Mouse (Mus musculus) liver, embryonic 16.5 days (tissue): Measurements from ENCODE around the gene Cdc6. TPM values are rescaled to one million over a fixed set of nuclear protein-coding genes. Genes with fewer than 3 reads are reported as not detected.

ENCODE experiments used
- ATAC-seq: fragments of 200-750 bp; cut with Nextera tagmentation; 2 replicates; pipeline ENCODE4 v1.8.0; 2017; ENCODE audit warnings: low read depth, mild to moderate bottlenecking, moderate number of reproducible peaks, moderate library complexity
- H3K27ac ChIP-seq: fragments of 300-500 bp; sonication (generic); 2 replicates; pipeline ENCODE4 v1.5.1; 2014; ENCODE audit warnings: mild to moderate bottlenecking, low read length
- H3K27me3 ChIP-seq: fragments of 300-500 bp; sonication (generic); 2 replicates; pipeline ENCODE4 v1.6.1; 2014; ENCODE audit warnings: low read depth, low read length, mixed read lengths; ENCODE audit not compliant: control insufficient read depth, insufficient read depth
- H3K36me3 ChIP-seq: fragments of 300-500 bp; sonication (generic); 2 replicates; pipeline ENCODE4 v1.6.1; 2014; ENCODE audit warnings: mild to moderate bottlenecking; ENCODE audit not compliant: control insufficient read depth, insufficient read depth
- H3K4me1 ChIP-seq: fragments of 300-500 bp; sonication (generic); 2 replicates; pipeline ENCODE4 v1.6.1; 2014; ENCODE audit warnings: low read depth, low read length, mixed read lengths; ENCODE audit not compliant: control insufficient read depth
- H3K4me2 ChIP-seq: fragments of 300-500 bp; sonication (generic); 2 replicates; pipeline ENCODE4 v1.6.1; 2014; ENCODE audit warnings: low read depth, low read length, mixed read lengths
- H3K4me3 ChIP-seq: fragments of 300-500 bp; sonication (generic); 2 replicates; pipeline ENCODE4 v1.5.1; 2014; ENCODE audit warnings: low read depth, mild to moderate bottlenecking, low read length
- H3K9ac ChIP-seq: fragments of 300-500 bp; sonication (generic); 2 replicates; pipeline ENCODE4 v1.6.1; 2014; ENCODE audit warnings: low read depth, low read length
- H3K9me3 ChIP-seq: fragments of 300-500 bp; sonication (generic); replicated peaks from 2 replicates; pipeline ENCODE4 v1.6.1; 2016; ENCODE audit warnings: low read length; ENCODE audit not compliant: control insufficient read depth
- WGBS: fragments of 180-500 bp; shearing (Covaris S2); extraction: QIAGEN DNeasy Blood & Tissue Kit; methylation state at CpG from one replicate; pipeline ENCODE4 v1.1.7; 2014; ENCODE audit not compliant: insufficient replicate concordance; 5-methylcytosine and 5-hydroxymethylcytosine counted together
- polyA plus RNA-seq: library from polyadenylated mRNA; unstranded; fragments of >200 nt; fragmentation: Nextera tagmentation; extraction: Ambion mirVana; gene quantifications from 2 replicates; pipeline ENCODE4 v1.2.1, GENCODE M21; 2015

Cdc6 gene
- polyA plus RNA-seq, 1 experiment from 2014 or later = 52.7 TPM

GRCm38 (mm10) chr11:98951026-98951906 is 43.7 kb downstream of the Cdc6 start:
- Histone ChIP-seq H3K27ac (peak overlapping the region; percentile 45; the same call in 1 of the 2 replicates), H3K27me3 (no peaks in the 10 kb centered on the region), H3K4me1 (peaks cover 60% of the 10 kb centered on the region), H3K9me3 (no peaks in the 10 kb centered on the region), H3K9ac (peak overlapping the region; percentile 15; the same call in 1 of the 2 replicates), H3K4me2 (no peak overlapping the region), H3K4me3 (no peak overlapping the region), H3K36me3 (no peaks in the 10 kb centered on the region)
- 63% methylated on average over 16 of the region's 16 CpGs for WGBS
- peak; percentile 23; the same call in 1 of the 2 replicates for ATAC-seq

- H3K4me2 ChIP-seq = no peak overlapping the region
- H3K27me3 ChIP-seq = no peaks in the 10 kb centered on the region
- H3K9ac ChIP-seq = no peak overlapping the region
- H3K4me1 ChIP-seq = peaks cover 58% of the 10 kb centered on the region
- ATAC-seq = no peak
- WGBS = 67% methylated on average over 1 of the region's 1 CpGs
- H3K27ac ChIP-seq = no peak overlapping the region
- H3K4me3 ChIP-seq = no peak overlapping the region
- H3K36me3 ChIP-seq = no peaks in the 10 kb centered on the region
- no peaks in the 10 kb centered on the region for H3K9me3 ChIP-seq
These were observed 44.5 kb downstream of the Cdc6 start for GRCm38 (mm10) chr11:98952111-98952510.

GRCm38 (mm10) chr11:98952736-98953135 is 45.1 kb downstream of the Cdc6 start:
- Histone ChIP-seq H3K4me2 (no peak overlapping the region), H3K27me3 (no peaks in the 10 kb centered on the region), H3K9ac (no peak overlapping the region), H3K4me3 (no peak overlapping the region), H3K36me3 (no peaks in the 10 kb centered on the region), H3K4me1 (peaks cover 52% of the 10 kb centered on the region), H3K9me3 (no peaks in the 10 kb centered on the region), H3K27ac (no peak overlapping the region)
- no peak for ATAC-seq
- 36% methylated on average over 2 of the region's 2 CpGs for WGBS

- peak; percentile 56 for ATAC-seq
- Histone ChIP-seq H3K27ac (0 out of 2 replicates have a peak overlapping the region, but pooled peaks have one; percentile 15), H3K9ac (no peak overlapping the region), H3K4me3 (no peak overlapping the region), H3K4me1 (peaks cover 46% of the 10 kb centered on the region), H3K36me3 (no peaks in the 10 kb centered on the region), H3K4me2 (no peak overlapping the region), H3K9me3 (no peaks in the 10 kb centered on the region), H3K27me3 (no peaks in the 10 kb centered on the region)
- WGBS = 7% methylated on average over 2 of the region's 2 CpGs
These were observed 45.8 kb downstream of the Cdc6 start for GRCm38 (mm10) chr11:98953361-98953760.

- Histone ChIP-seq H3K4me2 (peak overlapping the region; percentile 30), H3K36me3 (no peaks in the 10 kb centered on the region), H3K27ac (peak overlapping the region; percentile 59), H3K4me1 (peaks cover 43% of the 10 kb centered on the region), H3K4me3 (no peak overlapping the region), H3K9ac (no peak overlapping the region), H3K27me3 (no peaks in the 10 kb centered on the region), H3K9me3 (no peaks in the 10 kb centered on the region)
- WGBS = 24% methylated on average over 13 of the region's 13 CpGs
- ATAC-seq = peak; percentile 35
These were observed 46.3 kb downstream of the Cdc6 start for GRCm38 (mm10) chr11:98953835-98954320.

- WGBS = 12% methylated on average over 10 of the region's 10 CpGs
- Histone ChIP-seq H3K9ac (no peak overlapping the region), H3K36me3 (no peaks in the 10 kb centered on the region), H3K27ac (peak overlapping the region; percentile 59; the same call in 1 of the 2 replicates), H3K4me3 (no peak overlapping the region), H3K9me3 (no peaks in the 10 kb centered on the region), H3K27me3 (no peaks in the 10 kb centered on the region), H3K4me1 (peaks cover 44% of the 10 kb centered on the region), H3K4me2 (peak overlapping the region; percentile 30)
- ATAC-seq = peak; percentile 14
These were observed 46.8 kb downstream of the Cdc6 start for GRCm38 (mm10) chr11:98954373-98954772.

- H3K27ac ChIP-seq = peak overlapping the region; percentile 26
- no peak overlapping the region for H3K4me3 ChIP-seq
- peaks cover 2% of the 10 kb centered on the region for H3K27me3 ChIP-seq
- no peak overlapping the region for H3K9ac ChIP-seq
- no peaks in the 10 kb centered on the region for H3K36me3 ChIP-seq
- H3K4me1 ChIP-seq = peaks cover 43% of the 10 kb centered on the region
- no peak overlapping the region for H3K4me2 ChIP-seq
- WGBS = 33% methylated on average over 16 of the region's 17 CpGs
- H3K9me3 ChIP-seq = no peaks in the 10 kb centered on the region
- no peak for ATAC-seq
These were observed 47.5 kb downstream of the Cdc6 start for GRCm38 (mm10) chr11:98954801-98955706.

GRCm38 (mm10) chr11:98955707-98956235 is 48.2 kb downstream of the Cdc6 start:
- H3K4me2 ChIP-seq = no peak overlapping the region
- H3K36me3 ChIP-seq = no peaks in the 10 kb centered on the region
- H3K4me3 ChIP-seq = no peak overlapping the region
- no peak overlapping the region for H3K9ac ChIP-seq
- ATAC-seq = no peak
- H3K9me3 ChIP-seq = no peaks in the 10 kb centered on the region
- H3K27me3 ChIP-seq = peaks cover 9% of the 10 kb centered on the region
- 34% methylated on average over 7 of the region's 7 CpGs for WGBS
- H3K27ac ChIP-seq = no peak overlapping the region
- peaks cover 47% of the 10 kb centered on the region for H3K4me1 ChIP-seq
